Mouse (Mus musculus): ENCODE results near the gene Golph3. TPM values are rescaled to one million over a fixed set of nuclear protein-coding genes. Genes with fewer than 3 reads are reported as not detected.

The Golph3 gene
- polyA plus RNA-seq (2017; shearing (Covaris generic)): 229 TPM

DNA sequence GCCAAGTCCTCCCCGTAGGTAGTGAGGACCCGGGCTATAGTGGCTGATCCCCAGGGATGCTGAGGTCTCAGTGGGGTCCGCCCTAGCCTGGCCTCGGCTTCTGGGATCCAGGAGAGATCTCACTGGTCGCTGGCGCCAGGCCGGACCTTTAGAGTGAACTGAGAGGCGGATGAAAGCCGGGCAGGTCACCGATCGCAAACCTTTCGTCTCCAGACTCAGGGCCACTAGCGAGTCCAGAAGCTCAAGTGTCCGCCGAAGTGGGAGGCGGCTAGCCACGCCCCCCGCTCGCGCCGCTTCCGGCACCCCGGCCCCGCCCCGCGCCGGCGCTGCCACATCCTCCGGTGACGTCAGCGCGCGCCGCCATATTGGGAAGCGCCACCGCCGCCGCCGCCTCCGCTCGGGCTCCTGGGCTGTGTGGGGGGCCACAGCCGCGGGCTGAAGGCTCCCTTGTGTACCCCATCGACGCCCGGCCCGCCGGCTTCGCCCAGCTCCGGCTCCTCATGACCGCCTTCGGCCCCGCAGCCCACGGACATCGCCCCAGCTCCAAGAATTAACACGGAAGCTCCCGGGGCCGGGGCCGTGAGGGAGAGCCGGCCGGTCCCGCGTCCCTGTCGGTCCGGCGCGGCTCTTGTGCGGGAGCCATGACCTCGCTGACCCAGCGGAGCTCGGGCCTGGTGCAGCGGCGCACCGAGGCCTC lies at the start of gene Golph3:
Gene Golph3, plus strand, starts transcription at position 360 of the 697 bp plus-strand sequence.

DNA sequence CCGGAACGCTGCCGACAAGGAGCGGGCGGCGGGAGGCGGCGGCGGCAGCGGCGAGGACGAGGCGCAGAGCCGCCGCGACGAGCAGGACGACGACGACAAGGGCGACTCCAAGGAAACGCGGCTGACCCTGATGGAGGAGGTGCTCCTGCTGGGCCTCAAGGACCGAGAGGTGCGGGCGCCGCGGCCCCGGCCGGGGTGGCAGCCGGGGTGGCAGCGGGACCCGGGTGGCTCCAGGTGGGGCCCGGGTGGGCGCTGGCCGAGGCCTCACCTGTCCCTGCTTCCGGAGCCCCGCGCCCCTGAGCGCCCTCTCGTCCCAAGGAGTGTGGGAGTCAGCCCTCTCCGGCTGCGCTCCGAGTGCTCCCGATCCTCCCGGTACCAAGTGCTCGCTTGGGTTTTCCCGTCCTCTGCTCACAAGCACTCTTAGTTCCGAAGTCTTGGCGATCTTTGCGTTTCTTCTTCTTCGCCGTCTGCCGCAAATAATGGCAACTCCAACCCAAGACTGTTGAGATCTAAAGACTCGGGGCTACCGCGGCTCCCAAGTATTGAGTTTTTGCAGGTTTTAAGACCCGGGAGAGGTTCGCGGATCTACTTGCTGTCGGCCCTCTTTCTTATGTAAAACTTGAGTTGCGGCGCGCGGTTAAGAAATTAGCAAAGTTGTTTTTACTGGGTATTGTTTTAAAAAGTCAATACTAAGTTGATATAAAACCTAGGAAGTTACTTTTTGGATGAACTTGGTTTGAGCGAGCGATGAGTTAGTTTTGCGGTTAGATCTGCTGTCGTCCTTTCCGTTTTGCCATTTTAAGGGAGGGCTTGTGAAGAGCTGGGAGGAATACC lies 755 bp downstream of the Golph3 start, which contains the start of gene 1810049J17Rik:
Gene 1810049J17Rik, minus strand, starts transcription at position 112 of the 834 bp plus-strand sequence.

Other genes with a start within 250 kb of the Golph3 start
- 158 TPM for gene Zfr, start 203.6 kb upstream of the Golph3 start, polyA plus RNA-seq (2017; shearing (Covaris generic))
- gene Mtmr12, start 116.4 kb upstream of the Golph3 start, polyA plus RNA-seq (2017; shearing (Covaris generic)): 85.1 TPM
- 1.8 TPM for gene 1810049J17Rik, start 449 bp downstream of the Golph3 start, polyA plus RNA-seq (2017; shearing (Covaris generic))